Mouse (Mus musculus) effector memory CD4-positive, alpha-beta T cell, adult 5 months (primary cell): ENCODE measurements around the gene Kcnip3. TPM values are rescaled to one million over a fixed set of nuclear protein-coding genes. Genes with fewer than 3 reads are reported as not detected.

Source experiments
- polyA plus RNA-seq: library from polyadenylated mRNA; unstranded; fragments of 100-300 nt; shearing (Covaris generic); gene quantifications from one replicate; pipeline ENCODE4 v1.2.1, GENCODE M21; 2017

The Kcnip3 gene
- polyA plus RNA-seq: 0.60 TPM

GRCm38 (mm10) chr2:127522006-127522441, at the start of gene Kcnip3:
Gene Kcnip3, minus strand, starts transcription at chr2:127522094.

GRCm38 (mm10) chr2:127541185-127541584, 19.3 kb upstream of the Kcnip3 start, which contains the start of gene Prom2:
Gene Prom2, minus strand, starts transcription at chr2:127541467.

GRCm38 (mm10) chr2:127444055-127444789, 77.7 kb downstream of the Kcnip3 start, which contains the start of gene Fahd2a:
Gene Fahd2a, minus strand, starts transcription at chr2:127444565.

GRCm38 (mm10) chr2:127424977-127425376, 96.9 kb downstream of the Kcnip3 start, which contains the start of gene Gpat2:
Gene Gpat2, plus strand, starts transcription at chr2:127425199.

Other genes starting within 250 kb of the Kcnip3 start
- gene Dusp2, start 185.9 kb downstream of the Kcnip3 start, polyA plus RNA-seq: 749 TPM
- not detected for gene Astl, start 183.5 kb downstream of the Kcnip3 start, polyA plus RNA-seq
- gene Adra2b, start 158.9 kb downstream of the Kcnip3 start, polyA plus RNA-seq: not detected
- not detected for gene Gpat2, start 96.9 kb downstream of the Kcnip3 start, polyA plus RNA-seq
- gene Fahd2a, start 77.5 kb downstream of the Kcnip3 start, polyA plus RNA-seq: 18.3 TPM
- gene Prom2, start 19.4 kb upstream of the Kcnip3 start, polyA plus RNA-seq: not detected
- 1.9 TPM for gene Zfp661, start 65.0 kb upstream of the Kcnip3 start, polyA plus RNA-seq
- 99.3 TPM for gene Mrps5, start 65.1 kb upstream of the Kcnip3 start, polyA plus RNA-seq
- not detected for gene Mal, start 134.6 kb upstream of the Kcnip3 start, polyA plus RNA-seq
- gene Mall, start 207.8 kb upstream of the Kcnip3 start, polyA plus RNA-seq: not detected